Mouse (Mus musculus) testis, postnatal 14 days (tissue): Measurements from ENCODE around the gene Shroom3.

Experiments used
- DNase-seq: peaks from one replicate; pipeline ENCODE4 v3.0.0; 2021; ENCODE audit warnings: low spot score

The Shroom3 gene

DNA sequence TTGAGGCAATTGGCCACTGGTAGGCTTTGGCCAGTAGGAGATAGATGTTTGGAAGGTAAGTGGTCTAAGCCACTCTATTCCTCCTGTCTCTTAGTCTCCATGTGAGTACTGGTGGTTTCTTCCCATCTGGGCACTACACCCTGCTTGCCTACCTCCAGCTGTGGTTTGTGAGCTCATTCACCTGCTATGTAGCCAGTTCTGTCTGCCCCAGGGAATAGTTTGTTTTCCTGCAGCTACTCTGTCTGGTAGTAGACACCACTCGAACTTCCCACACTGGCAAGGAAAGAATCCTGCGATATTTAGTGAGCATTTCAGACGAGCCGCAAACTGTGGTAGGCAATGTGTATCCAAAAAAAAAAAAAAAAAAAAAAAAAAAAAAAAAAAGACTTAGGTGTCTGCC is 68.3 kb downstream of the Shroom3 start:
- DNase-seq: no peak

DNA sequence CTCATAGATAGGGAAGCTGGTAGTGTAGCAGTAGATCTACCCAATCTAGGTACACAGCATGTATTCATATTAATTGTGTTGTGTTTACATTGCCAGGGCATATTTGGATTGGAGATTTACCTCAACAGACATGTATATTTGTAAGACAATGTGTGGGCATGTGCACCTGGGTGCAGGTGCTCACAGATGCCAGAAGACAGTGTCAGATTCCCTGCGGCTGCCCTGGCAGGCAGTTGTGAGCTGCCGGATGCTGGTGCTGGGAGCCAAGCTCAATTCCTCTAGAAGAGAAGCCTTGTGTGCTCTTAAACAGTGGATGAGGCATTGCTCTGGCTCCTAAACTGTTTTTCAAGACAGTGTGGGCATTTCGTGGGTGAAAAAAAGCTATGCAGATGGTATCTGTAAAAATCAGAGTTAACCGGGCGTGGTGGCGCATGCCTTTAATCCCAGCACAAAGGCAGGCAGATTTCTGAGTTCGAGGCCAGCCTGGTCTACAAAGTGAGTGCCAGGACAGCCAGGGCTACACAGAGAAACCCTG is 72.1 kb downstream of the Shroom3 start:
- no peak for DNase-seq

DNA sequence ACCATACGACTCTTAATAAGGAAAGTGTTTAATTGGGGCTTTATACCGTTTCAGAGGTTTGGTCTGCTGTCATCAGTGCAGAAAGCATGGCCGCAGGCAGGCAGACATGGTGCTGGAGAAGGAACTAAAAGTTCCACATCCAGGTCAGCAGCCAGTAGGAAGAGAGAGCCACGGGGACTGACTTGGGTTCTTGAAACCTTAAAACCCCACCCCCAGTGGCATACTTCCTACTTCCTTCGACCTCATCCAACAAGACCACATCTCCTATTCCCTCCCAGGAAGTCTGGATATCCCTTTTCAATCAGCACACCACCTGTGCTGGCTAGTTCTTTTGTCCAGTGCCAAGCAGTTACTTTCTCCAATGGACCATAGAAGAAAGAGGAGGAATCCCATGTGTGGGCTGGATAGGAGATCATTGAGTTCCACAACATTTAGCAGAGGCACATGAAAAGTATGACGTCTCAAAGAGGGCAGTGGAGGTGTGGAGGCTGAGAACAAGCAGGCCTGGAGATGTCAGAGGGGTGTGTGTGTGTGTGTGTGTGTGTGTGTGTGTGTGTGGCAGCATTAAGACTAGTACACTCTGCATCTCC is 76.0 kb downstream of the Shroom3 start:
- peak; percentile 12 for DNase-seq

DNA sequence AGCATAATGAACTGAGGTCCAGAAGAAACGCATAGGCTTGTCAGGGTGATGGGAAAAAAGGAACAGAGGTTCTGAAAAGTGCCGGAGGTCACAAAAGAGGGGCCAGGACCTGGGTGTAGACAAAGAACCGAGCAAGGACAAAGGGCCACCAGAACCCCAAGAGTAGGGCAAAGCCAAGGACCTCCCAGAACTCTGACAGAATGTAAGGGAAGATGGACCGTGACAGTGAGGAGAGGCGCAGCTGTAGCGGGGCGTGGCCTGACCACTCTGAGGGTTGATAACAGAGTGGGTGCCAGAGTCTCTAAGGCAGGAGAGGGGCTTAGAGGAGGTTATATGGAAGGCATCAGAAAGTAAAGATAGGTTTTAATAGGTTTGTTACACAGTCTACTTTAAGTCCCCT is 77.3 kb downstream of the Shroom3 start:
- no peak for DNase-seq

DNA sequence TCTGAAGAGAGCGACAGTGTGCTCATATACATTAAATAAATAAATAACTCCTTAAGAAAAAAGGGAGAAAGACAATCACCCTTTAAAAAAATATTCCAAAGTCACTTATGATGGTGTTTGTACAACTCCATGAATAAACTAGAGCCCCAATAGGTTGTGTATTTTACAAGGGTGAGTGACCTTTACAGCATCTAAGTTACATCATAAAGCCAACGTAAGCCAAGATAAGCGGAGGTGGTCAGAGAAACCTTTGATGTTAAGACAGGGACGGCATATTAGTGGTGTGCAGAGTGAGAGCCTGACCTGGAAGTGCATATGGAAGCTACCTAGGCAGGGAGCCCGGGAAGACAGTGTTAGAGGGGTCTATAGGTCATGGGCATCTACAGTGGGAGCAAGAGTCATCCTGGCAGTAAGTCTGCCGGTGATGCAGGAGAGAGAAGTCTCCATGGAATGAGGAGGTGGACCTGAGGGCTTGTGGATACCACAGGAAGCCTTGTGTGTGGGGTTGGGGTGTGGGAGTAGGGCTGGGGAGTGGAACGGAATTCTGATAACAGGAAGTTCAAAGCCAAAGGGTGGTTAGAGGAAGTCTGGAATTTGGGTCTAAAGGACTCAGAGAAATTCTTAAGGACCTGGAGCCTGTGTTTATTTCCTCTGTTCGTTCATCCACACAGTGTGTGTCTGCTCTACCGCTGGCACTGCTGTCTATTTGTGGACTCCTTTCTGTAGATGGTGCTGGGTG is 78.5 kb downstream of the Shroom3 start:
- DNase-seq: no peak

DNA sequence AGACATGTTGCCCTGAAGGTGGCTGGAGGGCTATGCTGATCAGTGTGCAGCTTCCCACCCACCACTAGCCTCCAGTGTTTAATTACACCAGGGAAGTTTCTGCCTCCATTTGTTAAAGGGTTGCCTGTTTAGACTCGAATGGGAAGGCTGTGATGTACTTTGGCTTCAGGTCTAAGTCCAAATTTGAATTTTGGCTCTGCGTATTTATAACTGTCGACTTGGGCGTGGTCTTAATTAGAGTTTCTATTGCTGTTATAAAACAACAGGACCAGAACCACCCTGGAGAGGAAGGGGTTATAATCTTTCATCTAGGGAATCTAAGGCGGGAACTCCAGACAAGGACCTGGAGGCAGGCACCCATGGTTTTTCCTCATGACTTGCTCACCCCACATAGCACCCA is 79.2 kb downstream of the Shroom3 start:
- no peak for DNase-seq

DNA sequence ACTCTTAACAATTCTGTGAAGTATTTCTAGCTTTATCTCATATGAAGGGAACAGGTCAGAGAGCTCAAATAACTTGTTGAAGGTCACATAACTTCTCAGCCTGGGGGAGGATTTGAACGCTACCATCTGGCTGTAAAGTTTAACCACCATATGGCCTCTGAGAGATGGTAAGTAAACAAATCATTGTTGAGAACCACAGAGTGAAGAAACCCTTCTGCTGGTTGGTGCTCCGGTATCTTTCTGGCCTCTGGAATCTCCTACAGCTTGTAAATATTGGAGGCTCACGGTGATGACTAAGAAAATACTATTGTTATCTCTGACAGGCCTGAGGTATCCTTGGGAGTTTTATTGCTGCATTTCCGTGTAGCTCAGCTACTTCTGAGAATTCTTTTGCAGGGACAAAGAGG is 80.3 kb downstream of the Shroom3 start:
- DNase-seq: no peak

DNA sequence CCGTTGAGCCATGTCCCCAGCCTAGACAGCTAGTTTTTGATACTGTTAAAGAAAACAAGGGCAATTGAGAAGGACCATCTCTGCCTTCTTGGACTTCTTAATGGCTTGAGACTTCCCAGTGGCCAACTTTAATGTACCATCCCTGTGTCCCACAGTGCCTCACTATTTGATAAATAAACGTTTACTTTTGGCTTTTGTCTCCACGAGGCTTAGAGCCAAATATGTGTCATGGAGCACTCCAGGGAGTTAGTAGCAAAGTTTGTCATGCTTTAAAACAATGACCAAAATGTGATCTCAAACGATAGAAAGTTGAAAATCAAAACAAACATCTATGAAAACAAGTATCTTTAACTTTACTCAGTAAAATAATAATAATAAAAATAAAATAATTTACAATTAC is 83.1 kb downstream of the Shroom3 start:
- DNase-seq: no peak

DNA sequence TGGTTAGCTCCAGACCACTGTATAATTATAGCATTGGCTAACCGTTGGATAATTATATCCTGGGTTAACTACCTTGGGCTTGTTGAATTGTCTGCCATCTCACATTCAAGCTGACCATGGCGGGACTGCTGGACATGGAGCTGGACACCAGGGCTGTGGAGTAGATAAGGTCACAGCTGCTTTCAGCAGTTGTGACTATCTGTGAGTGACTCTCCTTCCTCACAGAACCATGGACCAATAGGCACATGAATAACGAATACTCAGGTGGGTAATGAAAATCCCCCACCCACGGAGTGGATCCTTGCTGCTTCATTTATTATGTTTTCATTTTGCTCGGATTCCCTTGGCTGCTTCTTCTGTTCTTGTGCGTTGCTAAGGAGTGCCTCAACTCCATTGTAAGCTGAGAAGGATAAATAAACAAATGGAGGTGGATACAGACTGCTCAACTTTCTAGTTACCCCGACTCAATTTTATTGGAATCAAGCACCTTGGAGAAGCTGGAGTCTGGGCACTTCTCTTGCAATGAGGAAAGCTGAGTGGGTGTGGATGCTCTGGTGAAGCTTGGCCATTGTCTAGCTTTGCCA is 84.1 kb downstream of the Shroom3 start:
- no peak for DNase-seq

DNA sequence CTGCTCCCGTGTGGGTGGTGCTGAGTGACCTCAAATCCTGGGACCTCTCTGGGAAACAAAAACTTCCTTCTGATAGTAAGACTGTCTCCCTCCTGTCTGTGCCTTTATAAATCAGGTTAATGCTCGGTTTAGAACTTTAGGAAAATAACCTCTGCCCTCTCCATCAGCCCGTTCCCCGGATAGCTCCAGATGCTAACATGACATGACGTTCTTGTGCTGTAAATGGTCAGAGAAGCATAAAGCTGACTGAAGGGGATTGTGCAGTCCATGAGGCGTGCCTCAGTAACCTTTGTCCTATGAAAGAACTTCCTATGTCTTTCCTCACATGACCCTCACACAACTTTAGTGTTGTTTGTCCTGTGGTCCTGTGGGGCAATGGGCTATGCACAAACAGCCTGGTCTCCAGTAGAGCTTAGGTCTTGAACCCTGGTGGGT is 84.6 kb downstream of the Shroom3 start:
- no peak for DNase-seq

DNA sequence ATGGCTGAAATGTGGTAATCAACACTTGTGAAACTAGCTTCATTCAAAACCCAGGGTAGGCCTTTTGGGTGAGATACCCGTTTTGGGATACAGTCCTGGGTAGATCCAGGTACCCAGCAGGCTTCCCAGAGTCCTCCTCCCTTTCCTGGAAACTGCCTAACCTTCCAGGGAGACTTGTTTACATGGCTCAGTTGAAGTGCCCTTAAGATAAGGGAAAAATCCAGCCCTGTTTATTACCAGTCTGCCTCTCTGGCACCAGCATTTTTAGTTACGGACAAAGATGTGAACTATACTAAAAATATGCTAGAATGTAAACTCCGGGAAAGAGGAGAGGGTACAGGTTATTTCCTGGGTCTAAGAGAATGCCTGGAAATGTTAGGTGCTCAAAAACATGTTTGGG is 90.6 kb downstream of the Shroom3 start:
- no peak for DNase-seq

DNA sequence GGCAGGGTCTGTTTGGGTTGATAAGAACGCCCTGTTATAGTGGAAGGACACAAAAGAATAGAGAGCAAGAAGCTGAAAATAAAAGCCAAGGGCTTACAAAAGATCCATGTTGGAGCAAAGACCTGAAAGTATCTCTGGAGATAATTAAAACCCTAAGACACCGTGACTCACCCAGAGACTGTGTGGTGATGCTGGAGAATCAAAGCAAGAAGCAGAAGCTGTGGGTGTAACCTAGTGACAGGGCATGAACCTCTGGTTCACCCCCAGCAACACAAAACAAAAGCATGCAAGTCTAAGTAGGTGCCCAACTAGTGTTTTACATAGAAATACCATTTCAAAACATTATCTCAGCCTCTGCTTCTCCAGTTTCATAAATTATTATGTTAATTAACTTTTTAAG is 91.2 kb downstream of the Shroom3 start:
- no peak for DNase-seq

DNA sequence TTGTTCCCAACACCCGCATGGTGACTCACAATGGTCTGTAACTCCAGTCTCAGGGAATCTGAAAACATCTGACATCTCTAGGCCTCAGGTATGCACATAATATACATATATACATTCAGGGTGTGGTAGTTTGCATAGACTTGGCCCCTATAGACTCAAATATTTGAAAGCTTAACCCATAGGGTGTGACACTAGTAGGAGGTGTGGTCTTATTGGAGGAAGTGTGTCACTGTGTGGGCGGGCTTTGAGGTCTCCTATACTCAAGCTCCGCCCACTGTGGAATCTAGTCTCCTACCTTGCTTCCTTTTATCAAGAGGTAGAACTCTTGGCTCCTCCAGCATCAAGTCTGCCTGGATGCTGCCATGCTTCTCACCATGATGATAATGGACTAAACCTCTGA is 91.7 kb downstream of the Shroom3 start:
- no peak for DNase-seq

DNA sequence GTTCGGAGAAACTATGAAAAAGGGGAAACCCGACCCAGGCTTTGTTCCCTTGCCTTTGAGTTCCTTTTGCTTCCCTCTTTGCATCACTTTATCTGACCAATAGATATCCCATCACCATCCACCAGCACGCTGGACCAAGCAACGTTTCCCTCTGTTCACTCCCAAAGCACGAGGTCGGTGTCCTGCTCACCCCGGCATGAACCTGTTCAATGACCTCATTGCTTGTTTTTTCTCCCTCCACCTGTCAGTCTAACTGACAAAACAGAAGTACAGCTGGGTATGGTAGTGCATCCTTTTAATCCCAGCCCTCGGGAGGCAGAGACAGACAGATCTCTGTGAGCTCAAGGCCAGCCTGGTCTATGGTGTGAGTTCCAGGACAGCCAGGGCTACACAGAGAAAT is 95.2 kb downstream of the Shroom3 start:
- DNase-seq: no peak

DNA sequence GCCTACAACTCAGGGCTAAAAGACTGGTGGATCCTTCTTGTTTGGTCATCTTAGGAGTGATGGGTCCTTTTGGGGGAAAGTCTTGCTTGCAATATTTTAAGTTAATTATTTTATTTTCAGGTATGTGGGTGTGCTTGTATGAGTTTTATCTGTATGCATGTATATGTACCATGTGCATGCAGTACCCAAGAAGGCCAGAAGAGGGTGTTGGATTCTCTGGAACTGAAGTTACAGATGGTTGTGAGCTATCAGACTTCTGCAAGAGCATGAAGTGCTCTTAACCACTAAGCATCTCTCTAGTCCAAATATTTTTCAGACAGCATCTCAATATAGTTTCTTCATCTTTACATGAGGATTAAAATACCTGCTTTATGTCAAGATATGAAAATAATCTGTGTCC is 97.8 kb downstream of the Shroom3 start:
- DNase-seq: no peak

DNA sequence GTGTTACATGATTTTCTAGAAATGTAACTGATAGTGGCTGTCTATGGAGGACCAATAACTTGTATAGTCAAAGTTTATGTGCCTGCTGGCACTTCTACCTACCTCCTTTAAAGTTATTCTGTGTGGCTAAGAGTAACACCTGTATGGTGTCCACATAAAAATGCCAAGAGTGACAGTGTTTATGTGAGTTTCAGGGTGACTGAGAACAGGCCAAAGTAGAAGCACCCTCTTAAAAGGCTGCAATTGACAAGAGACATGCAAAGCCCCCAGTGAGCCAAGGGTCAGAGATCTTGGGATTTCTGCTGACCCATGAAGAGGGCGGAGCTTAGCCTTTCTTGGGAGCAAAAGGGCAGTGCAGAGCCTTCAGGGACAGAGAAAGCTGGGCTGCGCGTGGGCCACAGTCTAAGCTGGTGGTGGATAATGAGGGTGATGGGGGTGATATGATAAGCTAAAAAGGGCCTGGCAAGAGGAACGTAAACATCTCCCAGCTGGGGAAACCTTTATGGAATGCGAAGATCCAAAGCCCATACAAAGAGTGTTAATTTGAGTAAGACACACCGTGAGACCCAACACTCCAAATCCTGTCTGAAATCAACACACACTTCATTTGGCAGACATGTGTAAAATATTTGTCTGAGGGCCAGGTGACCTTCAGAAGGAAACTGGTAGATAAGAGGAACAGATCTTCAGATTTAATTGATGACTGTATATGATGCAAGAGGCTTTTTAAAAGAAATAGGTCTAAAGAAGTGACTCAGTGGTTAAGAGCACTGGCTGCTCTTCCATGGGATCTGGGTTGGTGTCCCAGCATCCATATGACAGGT is 101.0 kb downstream of the Shroom3 start:
- DNase-seq: no peak

DNA sequence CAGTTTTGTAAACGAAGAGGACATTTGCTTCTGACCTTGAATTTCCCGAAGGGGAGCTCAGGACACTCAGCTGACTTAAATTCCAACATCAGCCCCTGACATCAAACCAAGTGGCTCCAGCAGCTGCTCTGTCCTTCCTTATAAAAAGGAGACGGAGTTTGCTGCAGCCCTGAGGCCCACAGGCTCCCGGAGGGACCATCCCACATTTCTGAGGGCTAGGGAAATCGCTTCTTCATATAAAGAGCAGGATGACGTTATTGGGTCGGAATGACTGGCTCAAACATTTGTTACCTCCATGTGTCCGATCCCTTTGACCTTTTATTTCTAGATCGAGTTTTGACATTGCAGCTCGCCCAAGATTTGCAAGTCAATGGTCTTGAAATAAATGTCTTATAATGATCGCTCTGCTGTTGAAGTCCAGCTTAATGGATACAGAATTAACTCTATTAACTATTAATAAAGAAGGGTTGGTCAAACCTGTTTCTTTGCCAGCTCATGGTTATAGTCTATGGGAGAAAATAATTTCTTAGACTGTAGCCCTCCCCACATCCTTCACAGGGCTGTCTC is 102.7 kb downstream of the Shroom3 start:
- no peak for DNase-seq

DNA sequence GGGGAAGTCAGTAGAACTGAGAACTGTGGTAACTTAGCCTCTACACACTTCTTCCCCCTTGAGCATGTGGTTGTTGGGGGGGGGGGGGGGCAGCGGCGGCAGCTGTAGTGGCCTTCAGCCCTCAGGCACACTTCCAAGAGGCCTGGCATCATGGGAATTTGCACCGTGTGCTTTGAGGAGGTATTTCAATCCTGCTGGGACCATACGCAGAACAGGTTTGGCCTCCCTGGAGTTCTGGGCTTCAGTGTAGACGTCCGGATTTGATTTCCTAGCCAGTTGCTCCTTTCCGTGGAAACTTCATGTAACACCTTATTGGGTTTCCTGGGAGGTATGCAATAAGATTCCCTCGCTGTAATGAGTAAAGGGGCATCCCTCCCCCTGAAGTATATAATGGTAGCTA is 105.8 kb downstream of the Shroom3 start:
- DNase-seq: no peak

DNA sequence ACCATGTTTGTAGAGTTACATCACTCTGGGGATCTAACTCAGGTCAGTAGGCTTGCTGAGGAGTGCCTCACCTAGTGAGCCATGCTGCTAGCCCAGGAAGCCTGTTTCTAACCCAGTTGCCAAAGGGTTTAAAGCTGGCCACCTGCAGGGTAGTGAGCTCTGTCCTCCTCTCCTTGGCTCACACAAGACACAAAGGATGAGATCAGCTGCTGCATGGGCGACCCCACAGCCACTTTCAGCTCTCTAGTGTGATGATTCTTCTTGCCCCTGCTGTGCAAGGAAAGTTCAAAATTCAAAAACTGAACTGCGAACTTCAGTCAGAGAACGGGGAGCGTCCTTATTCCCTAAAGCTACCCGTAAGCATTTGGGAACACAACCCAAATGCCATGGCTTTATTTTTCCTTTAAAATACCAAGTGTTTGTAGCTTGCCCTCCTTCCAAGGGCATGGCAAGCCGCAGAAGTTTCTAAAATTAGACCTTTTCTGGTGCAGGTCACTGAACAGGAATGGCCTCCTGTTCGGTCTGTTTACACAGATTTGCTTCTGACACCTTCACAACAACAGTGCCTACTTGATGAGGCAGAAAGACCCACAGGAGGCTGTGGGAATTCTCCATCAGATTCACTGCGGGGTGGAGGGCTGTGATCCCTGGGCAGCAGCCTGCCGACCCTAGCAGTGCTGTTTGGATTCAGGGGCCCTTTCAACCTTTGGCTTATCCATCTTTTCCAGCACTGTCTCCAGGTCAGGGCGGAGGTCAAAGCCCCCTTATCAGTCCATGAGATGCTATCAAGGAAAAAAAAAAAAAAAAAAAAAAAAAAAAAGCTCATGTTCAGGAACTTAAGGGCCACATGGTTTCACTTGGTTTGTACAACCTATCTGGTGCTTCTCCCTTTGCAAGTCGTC is 113.1 kb downstream of the Shroom3 start:
- DNase-seq: no peak

DNA sequence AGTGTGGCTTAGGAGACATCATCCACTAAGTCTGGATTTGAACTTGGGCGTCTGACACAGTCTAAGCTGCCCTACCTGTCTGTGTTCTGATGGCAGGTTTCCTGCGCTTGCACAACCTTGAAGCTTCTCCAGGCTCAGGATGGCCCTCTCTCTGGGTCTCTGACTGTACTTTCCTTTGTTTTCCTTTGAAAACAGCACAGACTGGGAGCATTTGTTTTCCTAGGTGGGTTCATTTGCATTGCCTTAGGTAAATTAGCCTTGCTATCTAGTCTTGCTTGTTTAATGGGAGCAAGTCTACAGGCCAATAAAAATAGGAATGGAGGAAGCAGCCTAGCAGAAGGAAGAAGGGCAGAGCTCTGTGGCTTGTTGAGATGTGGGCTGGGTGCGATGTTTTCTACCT is 114.7 kb downstream of the Shroom3 start:
- DNase-seq: no peak

DNA sequence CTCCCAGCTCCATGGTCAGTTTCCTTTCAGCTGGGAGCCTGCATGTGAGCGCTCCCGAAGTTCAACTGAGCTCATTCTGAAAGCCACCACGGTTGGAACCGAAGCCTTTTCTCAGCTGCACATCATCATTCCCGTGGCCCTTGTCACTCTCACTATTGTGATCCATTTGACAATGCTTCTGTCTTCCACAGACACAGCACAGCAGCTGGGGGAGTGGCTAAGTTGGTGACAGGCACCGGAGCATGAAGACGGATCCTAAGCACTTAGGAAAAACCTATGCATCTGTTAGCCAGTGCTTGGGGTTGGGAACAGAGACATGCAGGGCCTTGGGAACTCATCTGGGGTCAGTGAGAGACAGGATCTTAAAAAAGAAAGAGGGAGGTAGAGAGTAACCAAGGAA is 121.1 kb downstream of the Shroom3 start:
- DNase-seq: no peak
